Mouse (Mus musculus): ENCODE data around the gene Mtmr4. TPM values are rescaled to one million over a fixed set of nuclear protein-coding genes. Genes with fewer than 3 reads are reported as not detected.

The Mtmr4 gene
- polyA plus RNA-seq (2017; shearing (Covaris generic)): 46.7 TPM

DNA sequence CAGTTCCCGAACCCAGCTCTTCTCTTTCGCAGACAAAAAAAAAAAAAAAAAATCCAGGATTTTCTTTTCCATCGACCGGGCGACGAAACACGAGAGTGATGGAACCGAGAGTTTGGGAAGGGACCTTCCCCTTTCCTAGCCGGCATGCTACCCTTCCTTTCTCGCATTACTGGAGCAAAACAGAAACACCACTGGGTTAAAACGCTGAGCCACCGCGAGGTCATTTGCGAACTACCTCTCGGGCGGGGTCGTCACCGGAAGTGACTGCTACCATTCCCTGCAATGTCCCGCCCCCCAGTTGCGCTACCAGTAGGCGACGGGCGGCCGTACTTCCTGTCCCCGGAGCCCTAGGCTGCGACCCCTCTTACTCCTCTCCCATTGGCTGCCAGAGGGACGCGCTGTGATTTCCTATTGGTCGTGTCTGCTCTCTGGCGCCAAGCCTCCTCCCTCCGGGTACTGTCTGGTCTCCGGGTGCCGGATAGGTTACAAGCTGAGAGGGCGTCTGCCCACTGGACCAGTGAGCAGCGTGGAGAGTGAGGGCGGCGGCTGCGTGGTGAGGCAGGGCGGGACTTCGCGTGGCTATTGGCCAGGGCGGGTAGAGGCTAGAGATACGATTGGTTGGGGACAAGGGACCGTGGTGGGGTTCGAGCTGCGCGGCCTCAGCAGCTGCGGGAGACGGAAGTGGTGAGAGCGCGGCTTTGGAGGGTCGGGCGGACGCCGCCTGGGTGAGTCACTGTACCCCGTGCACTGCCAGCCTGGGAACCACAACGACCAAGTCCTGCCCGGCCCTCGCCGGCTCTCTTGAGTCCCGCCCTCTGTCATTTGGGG lies at the start of gene Mtmr4:
TSS of gene Mtmr4 (plus strand) at position 637 of the 828 bp plus-strand sequence.

DNA sequence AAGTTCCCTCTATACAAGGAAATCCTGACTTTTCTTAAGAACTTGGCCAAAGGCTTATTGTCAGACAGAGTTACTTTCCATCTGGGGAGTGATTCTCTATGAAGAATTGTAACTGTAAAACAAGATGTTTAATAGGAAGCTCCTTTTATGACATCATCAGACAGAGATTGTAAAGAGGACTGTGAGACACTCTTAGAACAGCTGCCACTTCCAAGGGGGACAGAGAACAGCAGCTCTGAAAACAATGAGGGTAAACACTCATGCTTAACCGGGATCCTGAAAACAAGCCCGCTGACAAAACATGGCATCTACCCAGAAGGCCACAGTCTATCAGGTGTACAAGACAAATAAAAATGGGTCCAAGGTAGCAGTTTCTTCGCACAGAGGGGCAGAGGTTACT lies 25.5 kb upstream of the Mtmr4 start, which contains the start of gene Gm11492:
TSS of gene Gm11492 (plus strand) at position 153 of the 400 bp plus-strand sequence.

DNA sequence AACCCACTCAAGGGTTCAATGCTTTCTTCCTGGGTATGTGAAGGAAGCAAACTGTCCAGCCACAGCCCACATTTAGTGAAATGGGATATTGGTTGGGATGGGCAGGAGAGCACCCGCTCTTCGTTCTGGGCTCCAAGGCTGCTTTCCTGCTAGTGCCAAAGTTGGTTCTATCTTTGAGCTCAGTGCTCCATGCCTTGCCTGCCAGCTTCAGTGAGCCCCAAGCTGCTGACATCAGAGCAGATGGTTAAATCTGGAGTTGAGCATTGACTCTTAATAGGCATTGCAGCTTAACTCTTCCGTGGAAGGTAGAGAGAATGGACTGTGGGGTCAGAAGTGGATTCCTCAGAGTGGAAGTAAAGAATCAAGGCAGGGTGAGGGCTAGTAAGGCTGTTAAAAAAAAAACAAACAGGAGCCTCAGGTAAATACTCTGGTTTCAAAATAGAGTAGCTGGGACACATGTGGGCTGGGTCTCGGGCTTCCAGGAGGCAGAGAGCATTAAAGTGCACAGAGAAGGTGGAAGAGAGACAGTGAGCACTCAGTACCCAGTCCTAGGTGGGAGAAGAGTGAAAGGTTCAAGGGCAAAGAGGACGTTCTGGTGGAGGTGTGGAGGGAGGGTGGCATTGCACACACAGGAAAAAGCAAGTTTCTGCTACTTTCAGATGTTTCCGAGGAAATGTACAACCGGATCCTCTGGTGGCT lies 23.6 kb upstream of the Mtmr4 start, which contains the start of gene Sept4:
TSS of gene Sept4 (plus strand) at position 649 of the 699 bp plus-strand sequence.

DNA sequence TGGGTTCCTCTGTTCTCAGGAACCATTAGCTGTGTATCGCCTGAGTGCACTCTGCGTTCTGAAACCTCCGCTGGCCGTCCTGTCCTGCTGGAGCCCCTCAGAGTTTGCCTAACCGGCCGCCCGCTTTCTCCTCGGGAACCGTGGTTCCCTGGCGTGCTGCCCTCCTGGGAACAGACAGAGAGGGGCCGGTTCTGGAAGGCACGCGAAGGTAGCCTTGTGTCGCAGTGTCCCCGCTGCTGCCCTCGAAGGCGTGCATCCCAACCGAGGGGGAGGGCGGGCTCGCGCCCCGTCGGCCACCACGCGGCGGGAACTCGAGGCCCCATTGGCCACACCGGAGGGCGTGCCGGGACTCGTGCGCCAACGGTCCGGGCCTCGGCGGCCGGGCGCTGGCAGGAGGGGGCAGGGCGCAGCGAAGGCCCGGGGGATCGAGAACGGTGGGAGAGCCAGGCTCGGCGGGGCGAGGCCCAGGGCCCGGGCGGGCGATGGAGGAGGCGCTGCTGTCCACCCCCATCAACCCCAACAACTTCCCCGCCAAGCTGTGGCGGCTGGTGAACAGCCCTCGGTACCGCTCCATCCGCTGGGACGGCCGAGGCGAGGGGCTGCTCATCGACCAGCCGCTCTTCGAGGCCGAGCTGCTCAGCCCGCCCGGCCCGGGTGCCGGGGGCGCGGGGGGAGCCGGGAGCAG lies 25.0 kb downstream of the Mtmr4 start, which contains the start of gene Hsf5:
TSS of gene Hsf5 (plus strand) at position 375 of the 685 bp plus-strand sequence.

DNA sequence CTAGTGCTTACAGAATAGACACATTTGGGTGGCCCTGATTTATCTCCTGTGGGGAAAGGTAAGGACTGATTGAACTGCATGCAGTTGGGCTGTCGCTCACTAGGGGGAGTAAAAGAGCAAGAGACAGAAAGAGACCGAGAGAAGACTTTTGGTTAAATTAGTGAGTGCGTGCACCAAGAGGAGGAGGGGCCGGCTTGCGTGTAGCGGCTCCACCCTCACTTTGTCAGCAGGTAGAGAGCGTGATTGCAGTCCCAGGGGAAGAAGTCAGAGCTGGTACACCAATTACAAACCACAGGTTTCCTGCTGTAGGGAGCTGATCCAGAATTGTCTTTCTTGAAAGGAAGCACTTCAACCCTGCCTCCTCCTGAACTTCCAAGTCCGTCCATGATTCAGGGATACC lies 70.4 kb downstream of the Mtmr4 start, which contains the start of gene Rnf43:
TSS of gene Rnf43 (plus strand) at position 316 of the 400 bp plus-strand sequence.

Other genes with a start within 250 kb of the Mtmr4 start
- 0.24 TPM for gene Ppm1e, start 233.1 kb upstream of the Mtmr4 start, polyA plus RNA-seq (2017; shearing (Covaris generic))
- gene Rad51c, start 187.2 kb upstream of the Mtmr4 start, polyA plus RNA-seq (2017; shearing (Covaris generic)): 2.8 TPM
- gene Tex14, start 187.1 kb upstream of the Mtmr4 start, polyA plus RNA-seq (2017; shearing (Covaris generic)): 0.65 TPM
- not detected for gene Gm11492, start 25.5 kb upstream of the Mtmr4 start, polyA plus RNA-seq (2017; shearing (Covaris generic))
- gene Sept4, start 23.3 kb upstream of the Mtmr4 start, polyA plus RNA-seq (2017; shearing (Covaris generic)): 2.1 TPM
- 0.09 TPM for gene Hsf5, start 25.0 kb downstream of the Mtmr4 start, polyA plus RNA-seq (2017; shearing (Covaris generic))
- 75.7 TPM for gene Rnf43, start 70.6 kb downstream of the Mtmr4 start, polyA plus RNA-seq (2017; shearing (Covaris generic))
- 450 TPM for gene Supt4a, start 145.4 kb downstream of the Mtmr4 start, polyA plus RNA-seq (2017; shearing (Covaris generic))
- 15.2 TPM for gene Tspoap1, start 168.4 kb downstream of the Mtmr4 start, polyA plus RNA-seq (2017; shearing (Covaris generic))
- gene Mpo, start 201.4 kb downstream of the Mtmr4 start, polyA plus RNA-seq (2017; shearing (Covaris generic)): not detected
- not detected for gene Lpo, start 236.1 kb downstream of the Mtmr4 start, polyA plus RNA-seq (2017; shearing (Covaris generic))